Mouse (Mus musculus) G1E (cell line): ENCODE data around the gene Rnd1. TPM values are rescaled to one million over a fixed set of nuclear protein-coding genes. Genes with fewer than 3 reads are reported as not detected.

ENCODE experiments used
- ATAC-seq: 2 replicates; pipeline ENCODE4 v1.8.0; 2016; ENCODE audit warnings: mild to moderate bottlenecking; ENCODE audit not compliant: insufficient number of reproducible peaks, poor library complexity, low FRiP score, severe bottlenecking; ENCODE audit errors: extremely low read depth
- DNase-seq: peaks from one replicate; pipeline ENCODE4 v3.0.0; 2012; ENCODE audit warnings: low spot score
- H3K27me3 ChIP-seq: 2 replicates; pipeline ENCODE4 v1.6.1; 2012; ENCODE audit warnings: mild to moderate bottlenecking, low read length, inconsistent platforms; ENCODE audit not compliant: insufficient read depth
- H3K36me3 ChIP-seq: replicated peaks from 2 replicates; pipeline ENCODE3; 2012; ENCODE audit warnings: mild to moderate bottlenecking, inconsistent platforms
- H3K4me1 ChIP-seq: 2 replicates; pipeline ENCODE4 v1.6.1; 2012; ENCODE audit warnings: low read depth, low read length, inconsistent platforms, mixed read lengths; ENCODE audit not compliant: insufficient read depth
- H3K4me3 ChIP-seq: 2 replicates; pipeline ENCODE4 v1.5.1; 2012; ENCODE audit warnings: low read depth, mild to moderate bottlenecking, inconsistent platforms, low read length, moderate library complexity, mixed read lengths
- H3K9me3 ChIP-seq: replicated peaks from 2 replicates; pipeline ENCODE4 v1.6.1; 2012; ENCODE audit warnings: inconsistent platforms
- CTCF ChIP-seq: IDR thresholded peaks from 2 replicates; pipeline ENCODE4 v1.5.1; 2012; ENCODE audit warnings: low read depth, low read length, inconsistent platforms, mixed read lengths
- GATA1 ChIP-seq: IDR thresholded peaks from 2 replicates; pipeline ENCODE4 v1.6.1; 2012; ENCODE audit warnings: borderline replicate concordance, low read length, inconsistent platforms, mixed read lengths
- GATA2 ChIP-seq: IDR thresholded peaks from 2 replicates; pipeline ENCODE4 v1.6.1; 2012; ENCODE audit warnings: low read depth, low read length, inconsistent platforms, borderline replicate concordance
- POLR2AphosphoS5 ChIP-seq: IDR thresholded peaks from 2 replicates; pipeline ENCODE4 v1.6.1; 2012; ENCODE audit warnings: low read depth, low read length, inconsistent platforms; ENCODE audit not compliant: insufficient replicate concordance
- TAL1 ChIP-seq: conservative IDR thresholded peaks from 2 replicates; pipeline ENCODE4 v1.6.1; 2012; ENCODE audit warnings: low read depth, low read length, inconsistent platforms, mixed read lengths
- polyA plus RNA-seq: library from polyadenylated mRNA; stranded (reverse); fragments of >175 nt; gene quantifications from 2 replicates; pipeline ENCODE4 v1.2.3, GENCODE M21; 2012
- total RNA-seq, 2 experiments: library from RNA; stranded (forward) in 1 of 2; stranded (reverse) in 1 of 2; fragments of 200-1000 nt in 1 of 2; fragments of >200 nt in 1 of 2; fragmentation: Nextera tagmentation in 1 of 2; gene quantifications; 2 replicates each; pipeline ENCODE4 v1.2.3; 2014 to 2017

Rnd1 gene
- total and polyA plus RNA-seq, 3 experiments, result 1.1 to 3.2 (median 1.2) TPM

DNA sequence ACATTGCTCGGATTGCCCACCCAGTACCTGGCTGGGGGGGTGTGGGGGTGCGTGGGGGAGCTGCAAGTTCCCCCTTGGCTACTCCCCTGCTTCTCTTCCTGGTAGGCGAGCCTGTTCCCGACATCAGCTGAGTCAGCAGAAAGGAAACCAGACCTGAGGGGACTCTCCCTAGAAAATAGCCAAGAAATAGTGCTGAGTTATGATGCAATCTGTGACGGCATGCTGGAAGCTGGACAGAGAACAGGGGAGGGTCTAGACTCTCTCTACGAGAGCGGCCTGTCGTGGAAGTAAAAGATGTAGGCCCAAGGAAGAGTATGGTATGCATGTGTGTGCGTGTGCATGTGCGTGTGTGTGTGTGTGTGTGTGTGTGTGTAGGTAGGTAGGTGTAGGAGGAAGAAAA lies 5.9 kb upstream of the Rnd1 start:
- peak overlapping the region; percentile 51; the same call in 1 of the 2 replicates for H3K4me3 ChIP-seq
- H3K36me3 ChIP-seq, result no peaks in the 10 kb centered on the region
- DNase-seq (peak; percentile 48), ATAC-seq (no peak)
- peaks cover 4% of the 10 kb centered on the region for H3K27me3 ChIP-seq
- peaks cover 74% of the 10 kb centered on the region for H3K4me1 ChIP-seq
- TF ChIP-seq GATA2, result no peak
- TF ChIP-seq POLR2AphosphoS5, result no peak
- no peak for TF ChIP-seq TAL1
- no peak for TF ChIP-seq GATA1
- H3K9me3 ChIP-seq, result peaks cover 2% of the 10 kb centered on the region

DNA sequence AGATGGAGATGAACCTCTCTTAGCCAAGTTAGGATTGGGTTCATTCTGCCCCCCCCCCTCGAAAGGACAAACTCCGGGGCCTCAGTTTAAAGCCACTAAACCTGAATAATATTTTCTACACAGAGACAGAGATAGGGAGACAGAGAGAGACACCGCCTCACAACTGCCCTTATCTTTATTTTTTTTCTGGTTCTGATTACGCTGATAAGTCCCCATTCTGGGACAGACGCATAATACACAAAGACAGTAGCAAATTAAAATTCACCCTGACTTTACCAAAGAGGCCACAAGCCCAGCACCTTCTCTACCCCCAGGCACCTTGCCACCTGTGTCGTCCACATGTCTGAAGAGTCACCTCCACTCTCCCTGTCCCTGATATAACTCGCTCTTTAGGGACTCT lies 4.4 kb upstream of the Rnd1 start:
- no peak for DNase-seq
- ATAC-seq, result no peak
- Histone ChIP-seq H3K4me1 (peaks cover 84% of the 10 kb centered on the region), H3K27me3 (peaks cover 6% of the 10 kb centered on the region), H3K4me3 (no peak overlapping the region; the same call in 1 of the 2 replicates), H3K36me3 (no peaks in the 10 kb centered on the region), H3K9me3 (peaks cover 2% of the 10 kb centered on the region; the same call in 1 of the 2 replicates)
- TF ChIP-seq GATA1 (no peak), POLR2AphosphoS5 (no peak), GATA2 (no peak)

DNA sequence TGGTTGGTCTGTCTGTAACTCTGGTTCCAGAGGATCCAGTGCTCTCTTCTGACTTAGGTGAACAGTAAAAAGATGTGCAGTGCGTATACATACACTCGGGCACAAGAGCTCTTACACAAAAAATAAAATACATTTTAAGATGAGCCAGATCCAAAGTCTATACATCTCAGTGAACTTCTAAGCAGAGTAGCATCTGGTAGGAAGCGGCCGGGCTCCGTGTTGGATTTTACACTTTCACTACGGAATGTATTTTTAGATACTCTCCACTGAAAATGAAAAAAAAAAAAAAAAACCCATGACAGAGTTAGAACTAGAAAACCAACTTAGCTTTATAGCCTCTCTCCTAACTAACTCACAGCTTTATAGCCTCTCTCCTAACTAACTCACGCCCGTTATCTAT lies 3.4 kb upstream of the Rnd1 start:
- Histone ChIP-seq H3K27me3 (peaks cover 16% of the 10 kb centered on the region), H3K4me3 (no peak overlapping the region; the same call in 1 of the 2 replicates), H3K9me3 (no peaks in the 10 kb centered on the region), H3K36me3 (no peaks in the 10 kb centered on the region), H3K4me1 (peaks cover 94% of the 10 kb centered on the region)
- no peak for TF ChIP-seq TAL1
- TF ChIP-seq CTCF, result no peak
- no peak for TF ChIP-seq GATA2
- TF ChIP-seq POLR2AphosphoS5, result no peak
- no peak for TF ChIP-seq GATA1
- DNase-seq (no peak), ATAC-seq (no peak)

DNA sequence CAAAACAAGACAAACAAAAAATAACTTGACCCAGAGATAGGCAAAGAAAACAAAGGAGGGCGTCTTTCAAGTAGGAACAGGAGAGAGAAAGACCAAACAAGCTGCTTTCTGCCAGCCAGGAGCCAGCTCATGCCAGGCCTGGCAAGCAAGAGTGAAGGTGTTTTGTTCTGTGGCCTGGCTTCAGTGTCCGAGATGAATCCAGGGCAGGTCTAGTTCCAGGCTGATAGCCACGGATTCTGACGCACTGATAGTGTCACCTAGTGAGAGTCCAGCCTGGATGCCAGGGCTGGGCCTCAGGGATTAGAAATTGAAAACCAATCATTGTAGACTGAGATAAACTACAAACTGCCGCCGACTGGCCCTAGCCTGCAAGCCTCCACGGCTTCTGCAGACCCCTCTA lies 716 bp upstream of the Rnd1 start:
- DNase-seq, result no peak
- Histone ChIP-seq H3K9me3 (no peaks in the 10 kb centered on the region), H3K27me3 (peaks cover 26% of the 10 kb centered on the region), H3K36me3 (peaks cover 21% of the 10 kb centered on the region), H3K4me3 (peak overlapping the region; percentile 76; the same call in 1 of the 2 replicates), H3K4me1 (peaks cover 90% of the 10 kb centered on the region)
- TF ChIP-seq CTCF (no peak), TAL1 (no peak), POLR2AphosphoS5 (no peak), GATA2 (no peak), GATA1 (no peak)
- no peak for ATAC-seq

DNA sequence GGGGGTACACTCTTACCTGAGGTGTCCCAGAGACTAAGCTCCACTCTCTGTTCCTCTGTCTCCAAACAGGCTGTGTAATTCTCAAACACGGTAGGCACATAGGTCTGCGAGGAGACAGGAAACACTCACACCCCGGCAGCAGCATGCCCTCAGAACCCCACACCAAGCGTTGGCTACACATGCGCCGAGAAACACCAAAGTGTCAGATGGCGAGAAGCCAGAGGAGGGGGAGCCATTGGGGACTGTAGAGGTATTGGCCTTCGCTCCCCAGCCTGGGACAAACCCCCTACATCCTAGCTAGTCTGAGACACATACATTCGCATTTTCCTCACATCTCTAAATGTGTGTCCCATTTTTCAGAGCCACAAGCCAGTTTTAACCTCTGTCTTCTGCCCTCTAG lies 790 bp downstream of the Rnd1 start:
- ATAC-seq (no peak), DNase-seq (no peak)
- H3K27me3 ChIP-seq, result peaks cover 26% of the 10 kb centered on the region
- TF ChIP-seq CTCF, result no peak
- H3K36me3 ChIP-seq, result peaks cover 31% of the 10 kb centered on the region
- H3K4me1 ChIP-seq, result peaks cover 83% of the 10 kb centered on the region
- no peaks in the 10 kb centered on the region for H3K9me3 ChIP-seq
- H3K4me3 ChIP-seq, result peak overlapping the region; percentile 76

DNA sequence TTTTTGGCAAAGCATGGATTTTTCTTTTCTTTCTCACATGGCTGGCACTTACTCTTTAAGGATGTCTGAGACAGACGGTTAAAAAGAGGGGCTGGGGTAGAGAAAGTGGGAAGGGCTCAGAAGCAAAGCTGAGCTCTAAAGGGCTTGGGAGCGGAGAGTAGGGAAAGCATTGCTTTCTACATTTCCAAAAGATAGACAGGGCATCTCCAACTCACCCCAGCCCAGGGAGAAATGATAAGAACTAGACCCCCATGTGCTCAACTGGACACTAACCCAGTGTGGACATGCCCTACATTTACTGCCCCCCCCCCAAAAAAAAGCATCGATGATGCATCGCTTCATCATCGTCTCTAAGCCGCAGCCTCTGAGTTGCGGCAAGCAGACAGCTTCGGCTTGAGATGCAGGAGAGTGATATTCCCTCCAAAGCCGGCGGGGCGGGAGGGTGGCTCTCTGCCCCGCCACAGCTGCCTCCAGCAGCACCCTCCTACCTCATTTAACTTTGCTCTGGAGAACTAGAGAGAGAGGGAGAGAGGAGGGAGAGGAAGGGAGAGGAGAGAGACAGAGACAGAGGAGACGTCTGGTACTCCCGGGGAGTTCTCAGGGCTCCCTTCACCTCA lies 1.5 kb downstream of the Rnd1 start:
- DNase-seq, result no peak
- H3K36me3 ChIP-seq, result peaks cover 35% of the 10 kb centered on the region
- TF ChIP-seq GATA2, result no peak
- TF ChIP-seq CTCF, result no peak
- TF ChIP-seq POLR2AphosphoS5, result no peak
- TF ChIP-seq GATA1, result no peak
- no peak for TF ChIP-seq TAL1
- peaks cover 75% of the 10 kb centered on the region for H3K4me1 ChIP-seq
- peaks cover 26% of the 10 kb centered on the region for H3K27me3 ChIP-seq
- no peak for ATAC-seq
- no peaks in the 10 kb centered on the region for H3K9me3 ChIP-seq
- peak overlapping the region; percentile 76; the same call in 1 of the 2 replicates for H3K4me3 ChIP-seq

DNA sequence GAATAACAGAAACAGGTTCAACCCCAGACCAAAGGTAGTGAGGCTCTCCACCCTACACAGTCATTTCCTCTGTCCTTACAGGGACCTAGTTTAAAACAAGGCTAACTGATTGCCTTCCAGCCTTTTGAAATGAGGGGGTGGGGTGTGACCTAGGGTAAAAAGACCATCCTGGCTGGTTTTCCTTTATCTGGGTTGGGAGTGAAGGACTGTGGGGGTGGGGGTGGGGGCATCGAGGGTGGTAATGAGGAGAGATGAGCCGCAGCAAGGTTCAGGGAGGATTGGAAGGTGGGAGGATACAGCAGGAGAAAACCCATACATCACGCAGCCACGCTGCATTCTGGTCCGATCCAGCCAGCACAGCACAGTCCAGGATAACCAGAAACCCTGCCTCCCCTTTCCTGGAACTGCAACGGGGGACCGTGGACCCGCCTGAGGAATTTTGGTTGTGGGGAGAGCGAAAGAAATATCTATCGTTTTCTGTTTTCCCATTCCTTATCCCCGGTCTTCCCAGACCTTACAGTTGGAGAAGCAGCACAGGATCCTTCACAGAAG lies 2.2 kb downstream of the Rnd1 start:
- Histone ChIP-seq H3K36me3 (peaks cover 42% of the 10 kb centered on the region), H3K4me3 (peak overlapping the region; percentile 44; the same call in 1 of the 2 replicates), H3K9me3 (no peaks in the 10 kb centered on the region), H3K27me3 (peaks cover 26% of the 10 kb centered on the region), H3K4me1 (peaks cover 71% of the 10 kb centered on the region)
- DNase-seq (no peak), ATAC-seq (no peak)
- TF ChIP-seq GATA1, result no peak
